Mouse (Mus musculus) embryonic fibroblast, embryonic 13.5 days (primary cell): Measurements from ENCODE around the gene Ndufaf2. TPM values are rescaled to one million over a fixed set of nuclear protein-coding genes. Genes with fewer than 3 reads are reported as not detected.
A peak's percentile ranks its signal among the peaks of the same experiment; 100 is the strongest.

Experiments used
- H3K27ac ChIP-seq: 2 replicates; pipeline ENCODE4 v1.5.1; 2012; ENCODE audit warnings: low read length, control low read depth, inconsistent platforms; ENCODE audit not compliant: insufficient read depth
- H3K4me1 ChIP-seq: 2 replicates; pipeline ENCODE4 v1.6.1; 2011; ENCODE audit warnings: low read length; ENCODE audit not compliant: control insufficient read depth, insufficient read depth
- H3K4me3 ChIP-seq: 2 replicates; pipeline ENCODE4 v1.5.1; 2011; ENCODE audit warnings: mild to moderate bottlenecking, control low read depth, low read length; ENCODE audit not compliant: insufficient read depth
- CTCF ChIP-seq: IDR thresholded peaks from 2 replicates; pipeline ENCODE4 v1.5.1; 2011; ENCODE audit warnings: mild to moderate bottlenecking, control low read depth, low read length, moderate library complexity, borderline replicate concordance; ENCODE audit not compliant: insufficient read depth
- POLR2A ChIP-seq: IDR thresholded peaks from 2 replicates; pipeline ENCODE4 v1.6.1; 2011; ENCODE audit warnings: low read depth, mild to moderate bottlenecking, control low read depth, low read length, moderate library complexity
- polyA plus RNA-seq: library from polyadenylated mRNA; stranded (reverse); fragments of >200 nt; gene quantifications from 2 replicates; pipeline ENCODE4 v1.2.4, GENCODE M21; 2011; ENCODE audit warnings: low read depth; ENCODE audit not compliant: missing spikeins, insufficient read length

Gene Ndufaf2
- polyA plus RNA-seq, 1 experiment, result 52.6 TPM

DNA sequence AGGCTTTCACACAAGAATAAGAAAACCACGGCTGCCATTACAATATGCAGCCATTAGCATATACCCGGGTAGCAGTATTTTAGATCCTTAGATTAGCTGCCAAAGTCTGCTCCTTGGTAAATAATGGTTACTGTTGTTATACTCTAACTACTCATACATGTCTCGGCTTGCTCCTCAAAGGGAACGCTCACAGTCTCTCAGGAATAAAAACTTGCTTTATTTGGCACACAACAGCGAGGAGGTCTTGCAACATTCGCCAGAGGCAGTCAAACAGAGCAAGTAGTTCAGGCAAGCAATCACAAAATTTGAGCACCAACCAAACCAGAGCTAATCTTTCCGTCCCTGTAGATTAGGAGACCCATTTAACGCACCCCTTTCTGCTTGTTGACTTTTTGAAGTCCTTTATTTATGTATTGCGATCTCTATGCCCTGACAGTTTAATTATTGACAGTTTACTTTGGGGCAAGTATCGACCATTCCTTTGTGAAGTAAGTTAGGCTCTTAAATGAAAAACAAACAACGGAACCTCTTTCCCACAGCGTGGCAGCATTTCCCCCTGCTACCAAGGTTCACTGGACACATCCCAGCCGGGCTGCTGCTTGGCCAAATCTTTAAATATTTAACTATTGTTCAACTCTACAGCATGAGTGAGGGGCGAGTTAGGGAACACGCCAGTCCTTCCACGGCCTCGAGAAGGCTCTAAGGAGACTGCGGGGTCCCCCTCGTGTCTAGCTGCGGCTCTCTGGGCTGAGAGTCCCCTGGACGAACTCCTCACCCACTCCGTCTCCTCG is 114.8 kb downstream of the Ndufaf2 start:
- peak overlapping the region; percentile 92 for H3K4me3 ChIP-seq
- TF ChIP-seq POLR2A (peak; percentile 68), CTCF (no peak)
- H3K27ac ChIP-seq, result peak overlapping the region; percentile 93
- peaks cover 22% of the 10 kb centered on the region for H3K4me1 ChIP-seq

DNA sequence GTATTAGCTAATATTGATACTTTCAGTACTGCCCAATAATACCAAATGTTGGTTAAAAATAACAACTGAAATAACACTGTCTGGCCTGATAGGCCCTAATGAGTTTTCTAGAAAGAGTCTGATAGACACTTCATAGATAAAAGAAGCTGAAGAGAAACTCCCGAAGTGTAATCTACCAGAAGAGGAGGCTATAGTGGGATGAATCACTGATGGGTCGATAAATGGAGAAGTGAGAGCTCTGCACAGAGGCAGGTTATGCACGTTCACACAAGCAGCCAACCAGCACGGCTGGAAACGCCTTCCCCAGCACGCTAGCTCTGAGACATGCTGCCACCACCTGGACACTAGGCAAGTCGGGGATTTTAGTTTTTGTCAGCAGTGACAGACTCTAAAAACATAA is 117.1 kb downstream of the Ndufaf2 start:
- Histone ChIP-seq H3K4me3 (no peak overlapping the region), H3K4me1 (peaks cover 22% of the 10 kb centered on the region), H3K27ac (no peak overlapping the region)
- TF ChIP-seq POLR2A (no peak), CTCF (peak; percentile 94)

DNA sequence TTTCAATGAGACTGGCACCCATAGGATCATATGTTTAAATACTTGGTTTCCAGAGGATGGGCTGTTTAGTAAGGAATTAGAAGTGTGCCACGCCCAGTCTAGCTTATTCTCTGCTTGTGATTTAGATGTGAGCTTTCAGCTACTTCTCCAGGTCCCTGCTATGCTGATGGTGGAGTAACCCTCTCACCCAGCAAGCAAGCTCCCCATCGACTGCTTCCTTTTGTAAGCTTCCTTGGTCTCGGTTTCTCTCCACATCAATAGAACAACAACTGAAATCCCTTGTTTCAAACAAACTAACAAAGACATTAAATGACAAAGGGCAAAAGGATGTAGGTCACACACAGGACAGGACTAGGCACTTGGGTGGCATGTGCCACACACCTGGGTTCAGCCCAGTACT is 118.0 kb downstream of the Ndufaf2 start:
- peaks cover 16% of the 10 kb centered on the region for H3K4me1 ChIP-seq
- H3K27ac ChIP-seq, result no peak overlapping the region
- H3K4me3 ChIP-seq, result no peak overlapping the region
- TF ChIP-seq POLR2A (no peak), CTCF (no peak)

DNA sequence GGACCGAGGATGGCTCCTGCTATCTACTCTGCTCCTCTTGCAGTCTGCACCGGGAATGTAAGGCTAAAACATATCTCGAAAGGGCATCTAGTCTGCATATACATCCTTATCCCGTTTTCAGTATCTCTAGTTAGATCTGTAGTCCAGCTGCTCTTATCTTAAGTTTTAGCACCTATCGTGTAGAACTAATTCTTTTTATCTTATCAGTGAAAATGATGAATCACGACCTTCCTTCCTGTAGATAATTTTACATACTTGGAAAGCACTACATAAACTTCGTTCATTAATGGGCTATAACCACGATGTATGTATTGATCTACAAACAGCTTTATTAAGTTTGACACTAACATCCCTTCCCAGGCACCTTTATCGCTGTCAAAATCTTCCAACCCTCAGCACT is 118.5 kb downstream of the Ndufaf2 start:
- Histone ChIP-seq H3K27ac (peak overlapping the region; percentile 36; the same call in 1 of the 2 replicates), H3K4me3 (no peak overlapping the region), H3K4me1 (peaks cover 16% of the 10 kb centered on the region)
- no peak for TF ChIP-seq POLR2A
- TF ChIP-seq CTCF, result no peak

DNA sequence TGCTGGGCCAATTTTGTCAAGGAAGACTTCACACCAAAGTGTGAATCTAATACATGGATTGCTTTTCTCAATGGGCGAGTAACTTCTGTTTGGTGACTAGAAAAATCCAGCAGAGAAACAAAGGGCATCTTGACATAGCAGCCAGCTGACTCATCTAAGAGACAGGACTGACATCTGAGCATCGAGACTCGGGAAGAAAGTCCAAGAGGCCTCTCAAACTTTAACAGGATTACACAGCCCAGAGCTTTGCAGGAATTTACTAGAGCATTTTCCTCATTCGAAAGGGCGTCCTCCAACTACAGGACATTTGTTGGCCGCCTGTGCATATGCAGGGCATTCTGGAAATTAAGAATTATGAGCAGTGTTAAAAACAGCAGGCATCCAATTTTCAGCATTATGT is 119.0 kb downstream of the Ndufaf2 start:
- H3K4me3 ChIP-seq, result no peak overlapping the region
- peak overlapping the region; percentile 36; the same call in 1 of the 2 replicates for H3K27ac ChIP-seq
- peaks cover 16% of the 10 kb centered on the region for H3K4me1 ChIP-seq
- TF ChIP-seq POLR2A (no peak), CTCF (no peak)

DNA sequence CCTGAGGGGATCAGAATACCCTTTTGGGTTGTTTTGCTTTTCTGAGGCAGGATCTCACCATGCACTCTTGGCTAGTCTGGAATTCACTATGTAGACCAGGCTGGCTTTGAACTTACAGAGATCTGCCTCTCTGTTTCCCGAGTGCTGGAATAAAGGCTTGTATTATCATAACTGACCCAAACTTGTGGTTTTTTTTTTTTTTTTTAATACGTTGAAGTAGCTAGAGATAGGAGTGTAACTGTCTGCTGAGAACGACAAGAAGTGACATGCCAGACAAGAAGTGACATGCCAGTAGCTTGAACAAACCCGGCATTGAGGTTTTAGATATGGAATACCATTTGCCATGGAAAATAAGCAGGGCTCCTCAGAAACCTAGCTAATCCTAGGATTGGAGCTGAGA is 125.6 kb downstream of the Ndufaf2 start:
- TF ChIP-seq CTCF, result no peak
- TF ChIP-seq POLR2A, result no peak
- Histone ChIP-seq H3K4me1 (no peaks in the 10 kb centered on the region), H3K4me3 (no peak overlapping the region), H3K27ac (no peak overlapping the region)

DNA sequence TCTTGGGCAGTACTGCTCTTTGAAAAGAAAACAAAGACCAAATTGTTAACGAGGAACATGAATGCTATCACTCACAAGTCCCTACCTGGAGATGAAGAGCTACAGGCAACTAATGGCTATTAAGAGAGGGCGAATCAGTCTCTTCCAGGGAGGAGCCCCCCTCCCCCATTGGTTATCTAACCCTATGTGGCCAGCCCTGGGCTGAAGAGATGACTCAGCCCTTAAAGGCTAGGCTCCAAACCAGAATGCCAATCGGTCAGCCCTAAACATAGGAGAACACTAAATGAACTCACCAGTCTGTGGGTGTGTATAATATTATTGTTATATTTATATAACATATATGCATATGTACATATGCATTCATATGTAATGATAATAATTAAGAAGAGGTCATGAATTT is 132.6 kb downstream of the Ndufaf2 start:
- no peak for TF ChIP-seq POLR2A
- no peak for TF ChIP-seq CTCF
- no peak overlapping the region for H3K4me3 ChIP-seq
- H3K4me1 ChIP-seq, result no peaks in the 10 kb centered on the region
- no peak overlapping the region for H3K27ac ChIP-seq

DNA sequence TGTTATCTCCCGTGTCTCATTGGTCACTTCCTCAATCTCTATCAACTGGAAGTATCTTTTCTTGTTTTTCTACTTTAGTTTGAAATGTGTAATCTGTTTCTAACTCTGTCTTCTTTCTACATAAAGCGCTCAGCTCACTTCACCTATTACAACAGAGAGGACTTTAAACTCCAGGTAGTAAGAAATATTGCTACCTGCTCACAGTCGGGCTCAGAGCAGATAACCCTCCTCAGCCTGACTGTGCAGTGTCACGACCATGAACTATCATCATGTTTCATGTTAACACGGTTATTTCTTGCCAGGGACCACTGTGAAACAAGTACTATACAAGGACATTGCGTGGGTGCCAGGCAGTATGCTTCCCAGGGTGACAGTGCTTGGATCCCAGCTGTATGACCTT is 141.1 kb downstream of the Ndufaf2 start:
- TF ChIP-seq POLR2A, result no peak
- no peak for TF ChIP-seq CTCF
- H3K4me3 ChIP-seq, result no peak overlapping the region
- no peaks in the 10 kb centered on the region for H3K4me1 ChIP-seq
- no peak overlapping the region for H3K27ac ChIP-seq

DNA sequence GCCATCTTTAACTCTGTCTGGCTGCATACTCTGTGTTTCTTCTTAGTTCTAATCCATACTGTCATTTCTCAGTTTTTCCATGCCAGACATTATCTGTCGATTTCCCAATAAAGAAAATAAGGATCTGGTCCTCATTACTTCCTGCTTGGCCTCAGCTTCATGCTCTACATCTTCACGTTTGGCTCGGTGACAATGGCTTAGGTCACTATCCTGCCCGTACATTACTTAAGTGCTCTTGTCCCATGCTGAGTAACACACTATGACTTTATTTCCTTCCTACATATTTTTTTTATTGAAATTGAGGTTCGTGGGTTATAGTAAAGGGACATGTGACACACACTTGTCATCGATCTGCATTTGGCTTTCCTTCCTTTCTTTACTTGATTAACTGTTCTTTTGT is 143.3 kb downstream of the Ndufaf2 start:
- no peak overlapping the region for H3K27ac ChIP-seq
- TF ChIP-seq POLR2A (no peak), CTCF (no peak)
- H3K4me1 ChIP-seq, result no peaks in the 10 kb centered on the region
- H3K4me3 ChIP-seq, result no peak overlapping the region

DNA sequence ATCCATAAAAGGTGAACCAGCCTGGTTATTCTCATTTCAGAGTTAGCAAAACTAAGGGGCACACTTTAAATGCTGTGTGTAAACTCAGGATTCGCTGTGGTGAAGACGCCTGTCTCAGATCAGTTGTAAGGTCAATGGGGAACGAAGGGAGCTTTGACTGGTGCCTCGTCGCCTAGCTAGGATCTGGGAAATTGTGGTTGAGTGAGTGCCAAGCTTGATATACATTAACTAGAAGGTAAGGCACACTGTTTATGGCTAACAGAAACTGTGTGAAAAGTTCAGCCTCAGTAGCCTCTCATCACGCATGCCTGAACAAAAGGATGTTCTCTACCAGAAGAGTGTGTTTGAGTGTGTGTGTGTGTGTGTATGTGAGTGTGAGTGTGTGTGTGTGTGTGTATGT is 144.6 kb downstream of the Ndufaf2 start:
- no peak overlapping the region for H3K4me3 ChIP-seq
- no peaks in the 10 kb centered on the region for H3K4me1 ChIP-seq
- no peak for TF ChIP-seq CTCF
- no peak for TF ChIP-seq POLR2A
- no peak overlapping the region for H3K27ac ChIP-seq
